In the genomic region with DNA sequence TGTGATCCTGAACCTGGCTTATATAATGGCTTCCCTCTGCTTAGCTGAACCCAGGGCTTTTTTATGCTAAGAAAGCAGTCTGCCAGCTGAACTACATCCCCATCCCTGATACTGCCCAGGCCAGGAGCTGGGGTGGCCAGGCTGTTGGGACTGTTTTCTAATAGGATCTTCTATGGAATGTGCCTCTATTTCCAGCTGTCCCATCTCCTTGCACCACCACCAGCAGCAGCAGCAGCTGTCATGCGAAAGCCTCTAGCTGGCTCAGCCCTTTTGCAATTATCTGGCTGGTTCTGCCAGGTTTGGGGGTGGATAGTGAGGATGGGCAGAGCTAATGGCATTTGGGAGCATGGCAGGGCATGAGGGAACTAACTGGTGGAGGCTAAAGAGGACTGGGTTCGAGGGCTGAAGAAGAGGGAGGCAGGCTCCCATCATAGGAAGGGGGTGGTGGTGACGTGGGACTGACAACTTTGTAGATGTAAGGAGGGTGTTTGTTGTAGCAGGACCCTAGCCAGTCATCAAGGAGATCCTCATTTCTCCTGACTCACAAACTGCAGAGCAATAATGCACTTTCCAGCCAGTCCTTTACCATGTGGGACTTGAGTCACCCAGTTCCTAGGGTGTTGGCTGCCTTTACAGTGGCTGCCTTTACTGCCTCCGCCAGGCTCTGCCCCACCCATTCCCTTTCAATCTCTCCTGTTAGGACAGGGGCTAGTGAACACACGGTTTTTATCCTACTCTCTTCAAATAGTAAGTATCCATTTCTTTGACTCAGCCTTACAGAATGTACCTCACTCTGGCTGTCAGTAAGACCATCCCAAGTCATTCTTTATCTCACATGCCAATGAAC, we compare ENCODE assay signal across 8 mouse cellular contexts. TPM values are rescaled to one million over a fixed set of nuclear protein-coding genes. Genes with fewer than 3 reads are reported as not detected.
DNase-seq lines count a peak whose midpoint lies in the region; ATAC-seq lines count a peak whose summit lies in the region.

No protein-coding gene starts in this region.

- WGBS in heart, embryonic 13.5 days, result 26% methylated on average over 5 of the region's 5 CpGs
- WGBS in embryonic facial prominence, embryonic 15.5 days, result 42% methylated on average over 5 of the region's 5 CpGs

- intact Hi-C loops in heart, postnatal 25 days (cut with DNase I), result no loop called here

- no peak for DNase-seq in heart, postnatal 25 days (ENCODE audit: low spot score)
- peak; percentile 29 for DNase-seq in MN1 (ENCODE audit: low spot score)
- DNase-seq in lung, postnatal 36 days, result peak; percentile 51
- DNase-seq in testis, postnatal 14 days (ENCODE audit: low spot score), result no peak
- no peak for DNase-seq in kidney, adult 8-10 months
- no peak for DNase-seq in thymus, postnatal 25 days

- H3K4me2 ChIP-seq in heart, embryonic 13.5 days, result peak overlapping the region; percentile 3; the same call in 1 of the 2 replicates
- H3K4me2 ChIP-seq in embryonic facial prominence, embryonic 15.5 days (replicated peaks), result no peak overlapping the region

- ATAC-seq in heart, embryonic 13.5 days (ENCODE audit: extremely low read depth, insufficient number of reproducible peaks, low FRiP score, low TSS enrichment), result no peak
- no peak for ATAC-seq in embryonic facial prominence, embryonic 15.5 days (ENCODE audit: insufficient number of reproducible peaks, low FRiP score, low TSS enrichment, low read depth)

- no peaks in the 10 kb centered on the region for H3K27me3 ChIP-seq in heart, embryonic 13.5 days (replicated peaks)
- no peaks in the 10 kb centered on the region for H3K27me3 ChIP-seq in embryonic facial prominence, embryonic 15.5 days

- peaks cover 71% of the 10 kb centered on the region for H3K4me1 ChIP-seq in heart, embryonic 13.5 days
- peaks cover 60% of the 10 kb centered on the region for H3K4me1 ChIP-seq in embryonic facial prominence, embryonic 15.5 days

- no peaks in the 10 kb centered on the region for H3K9me3 ChIP-seq in heart, embryonic 13.5 days
- no peaks in the 10 kb centered on the region for H3K9me3 ChIP-seq in embryonic facial prominence, embryonic 15.5 days (replicated peaks)

- H3K4me3 ChIP-seq in heart, embryonic 13.5 days, result no peak overlapping the region
- H3K4me3 ChIP-seq in embryonic facial prominence, embryonic 15.5 days (replicated peaks), result no peak overlapping the region

- H3K36me3 ChIP-seq in heart, embryonic 13.5 days, result peaks cover 35% of the 10 kb centered on the region
- H3K36me3 ChIP-seq in embryonic facial prominence, embryonic 15.5 days, result peaks cover 33% of the 10 kb centered on the region

- H3K27ac ChIP-seq in heart, embryonic 13.5 days (replicated peaks), result peak overlapping the region; percentile 72
- H3K27ac ChIP-seq in embryonic facial prominence, embryonic 15.5 days (replicated peaks), result peak overlapping the region; percentile 73

- H3K9ac ChIP-seq in heart, embryonic 13.5 days, result peak overlapping the region; percentile 24; the same call in 1 of the 2 replicates
- H3K9ac ChIP-seq in embryonic facial prominence, embryonic 15.5 days, result no peak overlapping the region

RNA-seq across cellular contexts. Expression of gene Ahnak, which starts 6.6 kb away (rescaled TPM):
- 22.8 TPM in 2 replicates for polyA plus RNA-seq in heart, embryonic 13.5 days (2015; fragmentation: Nextera tagmentation; extraction: Ambion mirVana)
- total RNA-seq in heart, postnatal 25 days (2021), result 100 to 1,000 TPM; 283 to 326 TPM
- polyA plus RNA-seq in embryonic facial prominence, embryonic 15.5 days (2015; fragmentation: Nextera tagmentation; extraction: Ambion mirVana), result 71.9 and 92.4 TPM in 2 replicates

RNA-seq across cellular contexts. Expression of gene Eef1g, which starts 15.7 kb away (rescaled TPM):
- polyA plus RNA-seq in heart, embryonic 13.5 days (2015; fragmentation: Nextera tagmentation; extraction: Ambion mirVana), result 251 and 281 TPM in 2 replicates
- total RNA-seq in heart, postnatal 25 days (2021), result 100 to 1,000 TPM; 241 to 256 TPM
- polyA plus RNA-seq in embryonic facial prominence, embryonic 15.5 days (2015; fragmentation: Nextera tagmentation; extraction: Ambion mirVana), result 443 and 458 TPM in 2 replicates

RNA-seq across cellular contexts. Expression of gene Tut1, which starts 28.9 kb away (rescaled TPM):
- 16.3 and 17.1 TPM in 2 replicates for polyA plus RNA-seq in heart, embryonic 13.5 days (2015; fragmentation: Nextera tagmentation; extraction: Ambion mirVana)
- total RNA-seq in heart, postnatal 25 days (2021), result 1 to 10 TPM; 7.2 to 8.8 TPM
- 31.0 and 32.8 TPM in 2 replicates for polyA plus RNA-seq in embryonic facial prominence, embryonic 15.5 days (2015; fragmentation: Nextera tagmentation; extraction: Ambion mirVana)

RNA-seq across cellular contexts. Expression of gene Mta2, which starts 40.9 kb away (rescaled TPM):
- polyA plus RNA-seq in heart, embryonic 13.5 days (2015; fragmentation: Nextera tagmentation; extraction: Ambion mirVana), result 83.6 and 88.0 TPM in 2 replicates
- total RNA-seq in heart, postnatal 25 days (2021), result 10 to 100 TPM; 29.5 to 32.3 TPM
- 155 and 156 TPM in 2 replicates for polyA plus RNA-seq in embryonic facial prominence, embryonic 15.5 days (2015; fragmentation: Nextera tagmentation; extraction: Ambion mirVana)

RNA-seq across cellular contexts. Expression of gene Eml3, which starts 53.2 kb away (rescaled TPM):
- 14.4 and 14.9 TPM in 2 replicates for polyA plus RNA-seq in heart, embryonic 13.5 days (2015; fragmentation: Nextera tagmentation; extraction: Ambion mirVana)
- total RNA-seq in heart, postnatal 25 days (2021), result 1 to 10 TPM; 8.9 to 9.1 TPM
- polyA plus RNA-seq in embryonic facial prominence, embryonic 15.5 days (2015; fragmentation: Nextera tagmentation; extraction: Ambion mirVana), result 41.3 and 43.1 TPM in 2 replicates

Comparison
In these comparisons a context has a peak if more than half of its experiments do, and no peak if none do; other contexts are left out.
1. DNase-seq: peak in MN1 (single experiment) and lung, postnatal 36 days (single experiment); none in heart, postnatal 25 days (single experiment), testis, postnatal 14 days (single experiment), kidney, adult 8-10 months (0 of 2) and thymus, postnatal 25 days (single experiment).